Mouse (Mus musculus): ENCODE measurements around the gene Fbxo17. TPM values are rescaled to one million over a fixed set of nuclear protein-coding genes. Genes with fewer than 3 reads are reported as not detected.
"Not testable (repeated sequence)": the region's sequence is repeated elsewhere in the genome, so short reads cannot be mapped to it uniquely, and the experiment has no call there.

Fbxo17 gene
- polyA plus RNA-seq (2014; fragmentation: Nextera tagmentation; extraction: Ambion mirVana), result 8.5 and 9.4 TPM in 2 replicates

DNA sequence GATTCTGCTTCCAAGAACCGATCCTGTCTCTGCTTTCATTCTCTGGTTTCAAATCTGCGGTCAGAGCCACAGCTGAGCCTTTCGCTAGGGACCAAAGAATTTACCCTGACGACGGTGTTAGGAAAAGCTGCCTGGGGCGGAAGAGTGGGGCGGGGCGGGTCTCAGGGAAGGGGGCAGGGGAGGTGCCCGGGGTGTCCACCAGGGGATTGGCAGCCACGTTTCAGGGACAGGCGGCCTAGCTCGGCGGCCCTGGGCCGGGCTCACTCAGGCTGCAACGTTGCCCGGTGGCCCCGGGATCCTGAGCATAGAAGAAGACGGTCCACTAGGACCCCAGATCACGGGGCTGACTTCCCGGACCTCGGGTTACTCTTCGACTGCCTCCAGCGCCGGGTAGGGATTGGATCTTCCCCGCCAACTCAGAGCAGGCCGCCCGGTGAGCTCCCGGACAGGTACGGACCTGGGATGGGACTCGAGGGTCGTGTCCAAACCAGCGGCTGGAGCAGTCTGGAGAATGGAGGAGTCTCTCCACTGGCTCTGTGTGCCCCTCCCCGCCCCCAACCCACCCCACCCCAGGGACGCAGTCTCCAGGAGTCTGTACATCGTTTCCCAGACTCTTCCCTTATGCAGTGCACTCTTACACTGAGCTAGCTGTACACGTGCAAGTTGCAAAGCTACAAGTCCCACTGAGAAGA is at the start of gene Fbxo17:
Gene Fbxo17, plus strand, starts transcription at position 215 of the 692 bp plus-strand sequence.
- Histone ChIP-seq H3K36me3 (ENCODE audit: control insufficient read depth, insufficient read depth, low read length) (no peaks in the 10 kb centered on the region), H3K9ac (ENCODE audit: low read depth, low read length) (peak within 1 kb of the TSS; percentile 62), H3K27me3 (ENCODE audit: control insufficient read depth, insufficient read depth, low read length) (no peaks in the 10 kb centered on the region), H3K4me1 (replicated peaks; ENCODE audit: control insufficient read depth, insufficient read depth, low read length) (no peaks in the 10 kb centered on the region), H3K9me3 (ENCODE audit: control insufficient read depth, low read length) (no peaks in the 10 kb centered on the region), H3K27ac (ENCODE audit: low read depth, low read length) (no peak within 1 kb of the TSS), H3K4me2 (replicated peaks; ENCODE audit: low read depth, low read length) (peak within 1 kb of the TSS; percentile 68), H3K4me3 (ENCODE audit: low read depth, low read length) (peak within 1 kb of the TSS; percentile 41)
- DNase-seq (ENCODE audit: low spot score) (peak; percentile 74), ATAC-seq (ENCODE audit: low FRiP score) (peak; percentile 72)
- WGBS, result 4% methylated on average over 32 of the region's 36 CpGs

DNA sequence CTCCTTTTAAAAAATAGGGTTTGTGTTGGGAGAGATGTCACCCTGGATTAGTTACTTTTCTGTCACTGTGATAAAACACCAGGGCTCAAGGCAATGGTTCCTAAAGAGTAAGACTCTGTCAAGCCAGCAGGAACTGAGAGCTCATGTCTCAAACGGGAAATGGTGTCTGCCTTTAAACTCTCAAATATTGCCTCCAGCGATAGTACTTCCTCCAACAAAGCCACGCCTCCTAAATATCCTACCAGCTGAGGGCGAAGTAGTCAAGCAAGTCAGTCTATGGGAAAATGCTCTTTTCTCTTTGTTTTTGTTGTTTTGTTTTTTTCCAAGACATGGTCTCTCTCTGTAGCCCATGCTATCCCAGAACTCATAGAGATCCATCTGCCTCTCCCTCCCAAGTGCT is 45.4 kb upstream of the Fbxo17 start:
- 75% methylated on average over 4 of the region's 4 CpGs for WGBS
- ATAC-seq (ENCODE audit: low FRiP score), result no peak

DNA sequence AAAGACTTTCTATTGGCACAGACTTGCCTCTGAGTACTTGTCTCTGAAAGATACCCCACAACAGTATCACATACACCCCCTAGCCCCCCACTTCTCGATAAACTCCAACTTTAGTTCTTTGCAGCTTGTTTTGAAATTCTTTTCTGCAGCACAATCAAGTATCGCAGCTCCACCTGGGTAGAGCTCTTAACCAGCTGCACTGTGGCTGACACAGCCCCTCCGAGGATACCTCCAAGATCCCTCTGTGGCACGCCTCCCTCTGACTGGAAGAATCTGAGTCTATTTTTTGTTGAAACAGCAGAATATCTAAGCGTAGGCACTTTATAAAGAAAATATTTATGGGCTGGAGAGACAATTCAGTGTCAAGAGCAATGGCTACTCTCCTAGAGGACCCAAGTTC is 44.3 kb upstream of the Fbxo17 start:
- Histone ChIP-seq H3K4me1 (replicated peaks; ENCODE audit: control insufficient read depth, insufficient read depth, low read length) (no peaks in the 10 kb centered on the region), H3K9ac (ENCODE audit: low read depth, low read length) (no peak overlapping the region)
- WGBS, result 89% methylated on average over 5 of the region's 5 CpGs

More for the DNA sequence above, 45.4 kb upstream of the Fbxo17 start:
- H3K4me3 ChIP-seq (ENCODE audit: low read depth, low read length), result no peak overlapping the region
- no peaks in the 10 kb centered on the region for H3K27me3 ChIP-seq (ENCODE audit: control insufficient read depth, insufficient read depth, low read length)
- H3K4me2 ChIP-seq (replicated peaks; ENCODE audit: low read depth, low read length), result no peak overlapping the region
- no peaks in the 10 kb centered on the region for H3K36me3 ChIP-seq (ENCODE audit: control insufficient read depth, insufficient read depth, low read length)
- no peak overlapping the region for H3K27ac ChIP-seq (ENCODE audit: low read depth, low read length)
- no peak for DNase-seq (ENCODE audit: low spot score)
- H3K9me3 ChIP-seq (ENCODE audit: control insufficient read depth, low read length), result no peaks in the 10 kb centered on the region
- H3K9ac ChIP-seq (ENCODE audit: low read depth, low read length), result no peak overlapping the region
- no peaks in the 10 kb centered on the region for H3K4me1 ChIP-seq (replicated peaks; ENCODE audit: control insufficient read depth, insufficient read depth, low read length)

DNA sequence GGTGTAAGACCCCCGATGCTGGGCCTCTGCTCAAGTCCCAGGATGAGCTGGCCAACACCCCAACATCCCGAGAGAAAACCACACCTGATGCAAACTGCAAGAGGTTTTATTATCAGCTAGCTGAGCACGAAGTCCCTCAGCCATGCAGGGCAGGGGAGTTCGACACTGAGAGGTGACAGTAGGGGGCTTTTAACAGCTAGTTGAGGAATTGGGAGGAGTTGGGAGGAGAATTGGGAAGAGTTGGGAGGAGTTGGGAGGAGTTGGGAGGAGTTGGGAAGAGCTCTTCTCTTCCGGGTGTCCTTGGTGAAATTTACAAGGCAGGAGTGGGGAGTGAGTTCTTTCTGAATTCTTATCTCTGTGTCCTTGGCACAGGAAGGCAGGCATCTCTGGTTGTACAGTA is 43.8 kb upstream of the Fbxo17 start:
- not testable (repeated sequence) for H3K4me3 ChIP-seq (ENCODE audit: low read depth, low read length); H3K4me1 ChIP-seq (replicated peaks; ENCODE audit: control insufficient read depth, insufficient read depth, low read length); H3K27me3 ChIP-seq (ENCODE audit: control insufficient read depth, insufficient read depth, low read length); H3K9ac ChIP-seq (ENCODE audit: low read depth, low read length); H3K4me2 ChIP-seq (replicated peaks; ENCODE audit: low read depth, low read length); H3K36me3 ChIP-seq (ENCODE audit: control insufficient read depth, insufficient read depth, low read length); DNase-seq (ENCODE audit: low spot score); ATAC-seq (ENCODE audit: low FRiP score); H3K9me3 ChIP-seq (ENCODE audit: control insufficient read depth, low read length); H3K27ac ChIP-seq (ENCODE audit: low read depth, low read length)
- 70% methylated on average over 5 of the region's 5 CpGs for WGBS

More for the DNA sequence above, 44.3 kb upstream of the Fbxo17 start:
- ATAC-seq (ENCODE audit: low FRiP score), result no peak
- no peak for DNase-seq (ENCODE audit: low spot score)
- no peak overlapping the region for H3K4me3 ChIP-seq (ENCODE audit: low read depth, low read length)
- H3K4me2 ChIP-seq (replicated peaks; ENCODE audit: low read depth, low read length), result no peak overlapping the region
- no peak overlapping the region for H3K27ac ChIP-seq (ENCODE audit: low read depth, low read length)
- no peaks in the 10 kb centered on the region for H3K36me3 ChIP-seq (ENCODE audit: control insufficient read depth, insufficient read depth, low read length)
- H3K9me3 ChIP-seq (ENCODE audit: control insufficient read depth, low read length), result no peaks in the 10 kb centered on the region
- H3K27me3 ChIP-seq (ENCODE audit: control insufficient read depth, insufficient read depth, low read length), result no peaks in the 10 kb centered on the region

DNA sequence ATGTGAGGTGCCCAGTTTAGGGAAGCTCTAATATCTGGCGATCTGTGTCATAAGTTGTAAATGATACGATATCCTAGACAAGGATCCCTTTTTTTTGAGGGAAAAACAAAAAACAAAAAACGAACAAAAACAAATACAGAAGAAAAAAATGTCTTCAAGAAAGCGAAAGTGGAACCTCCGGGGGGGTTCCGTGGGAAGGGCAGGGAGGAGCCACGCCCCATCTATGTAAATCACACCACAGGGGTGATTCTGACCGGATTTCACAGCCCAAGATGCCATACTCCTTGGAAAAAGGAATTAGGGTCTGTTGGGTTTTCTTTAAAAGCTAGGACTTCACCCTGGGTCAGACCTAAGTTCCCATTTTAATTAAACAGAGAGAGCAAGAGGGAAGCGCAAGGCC is 41.6 kb upstream of the Fbxo17 start:
- Histone ChIP-seq H3K9me3 (ENCODE audit: control insufficient read depth, low read length) (no peaks in the 10 kb centered on the region), H3K4me3 (ENCODE audit: low read depth, low read length) (no peak overlapping the region), H3K27me3 (ENCODE audit: control insufficient read depth, insufficient read depth, low read length) (no peaks in the 10 kb centered on the region), H3K9ac (ENCODE audit: low read depth, low read length) (no peak overlapping the region), H3K27ac (ENCODE audit: low read depth, low read length) (no peak overlapping the region), H3K4me2 (replicated peaks; ENCODE audit: low read depth, low read length) (no peak overlapping the region), H3K36me3 (ENCODE audit: control insufficient read depth, insufficient read depth, low read length) (no peaks in the 10 kb centered on the region), H3K4me1 (replicated peaks; ENCODE audit: control insufficient read depth, insufficient read depth, low read length) (no peaks in the 10 kb centered on the region)
- 75% methylated on average over 9 of the region's 9 CpGs for WGBS
- DNase-seq (ENCODE audit: low spot score) (no peak), ATAC-seq (ENCODE audit: low FRiP score) (no peak)

DNA sequence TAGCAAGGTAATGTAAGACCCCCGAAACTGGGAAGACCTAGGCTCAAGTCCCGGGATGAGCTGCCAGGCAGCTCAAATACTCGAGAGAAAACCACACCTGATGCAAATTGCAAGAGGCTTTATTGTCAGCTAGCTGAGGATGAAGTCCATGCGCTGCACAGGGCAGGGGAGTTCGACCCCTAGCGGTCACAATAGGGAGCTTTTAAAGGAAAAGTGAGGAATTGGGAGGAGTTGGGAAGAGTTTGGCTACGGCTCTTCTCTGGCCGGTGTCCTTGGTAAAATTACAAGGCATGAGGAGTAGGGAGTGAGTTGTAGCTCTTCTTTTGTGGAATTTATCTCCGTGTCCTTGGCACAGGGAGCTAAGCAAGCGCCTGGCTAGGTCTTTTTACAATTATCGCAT is 40.9 kb upstream of the Fbxo17 start:
- no peak overlapping the region for H3K27ac ChIP-seq (ENCODE audit: low read depth, low read length)
- H3K9ac ChIP-seq (ENCODE audit: low read depth, low read length), result no peak overlapping the region
- no peaks in the 10 kb centered on the region for H3K9me3 ChIP-seq (ENCODE audit: control insufficient read depth, low read length)
- no peaks in the 10 kb centered on the region for H3K36me3 ChIP-seq (ENCODE audit: control insufficient read depth, insufficient read depth, low read length)
- no peaks in the 10 kb centered on the region for H3K27me3 ChIP-seq (ENCODE audit: control insufficient read depth, insufficient read depth, low read length)
- no peak overlapping the region for H3K4me3 ChIP-seq (ENCODE audit: low read depth, low read length)
- H3K4me2 ChIP-seq (replicated peaks; ENCODE audit: low read depth, low read length), result no peak overlapping the region
- 44% methylated on average over 11 of the region's 11 CpGs for WGBS
- DNase-seq (ENCODE audit: low spot score) (peak; percentile 29), ATAC-seq (ENCODE audit: low FRiP score) (no peak)
- no peaks in the 10 kb centered on the region for H3K4me1 ChIP-seq (replicated peaks; ENCODE audit: control insufficient read depth, insufficient read depth, low read length)

DNA sequence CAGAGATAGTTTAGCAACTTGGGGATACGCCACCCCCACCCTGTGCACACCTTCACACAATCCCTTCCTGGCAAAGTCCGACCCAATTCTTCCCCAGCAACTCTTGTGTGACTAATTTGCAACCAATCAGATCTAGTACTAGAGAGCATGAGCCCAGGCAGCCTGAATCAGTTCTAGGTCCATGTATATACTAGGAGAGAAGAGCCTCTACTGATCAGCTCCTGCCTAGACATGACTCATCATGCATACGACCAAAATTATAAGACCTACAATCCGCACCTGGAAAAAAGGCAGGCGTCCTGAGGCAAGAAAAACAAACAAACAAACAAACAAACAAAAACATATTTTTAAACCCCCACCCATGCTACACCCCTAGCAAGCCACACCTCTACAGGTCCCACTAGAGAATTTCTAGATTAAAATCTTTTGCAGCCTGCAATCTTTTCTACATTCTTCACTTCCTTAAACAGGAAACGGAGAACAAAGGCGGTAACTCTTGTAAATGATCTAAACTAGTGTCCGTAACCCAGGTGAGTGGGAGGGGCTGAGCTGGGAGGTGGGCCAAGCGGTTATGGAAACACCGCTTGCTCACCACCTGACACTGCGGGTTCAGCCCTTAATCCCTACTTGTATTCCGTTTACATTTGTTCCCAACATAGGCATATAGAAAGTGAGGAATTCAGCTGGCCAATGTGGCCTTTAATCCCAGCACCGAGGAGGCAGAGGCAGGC is 39.6 kb upstream of the Fbxo17 start:
- no peaks in the 10 kb centered on the region for H3K4me1 ChIP-seq (replicated peaks; ENCODE audit: control insufficient read depth, insufficient read depth, low read length)
- H3K9me3 ChIP-seq (ENCODE audit: control insufficient read depth, low read length), result no peaks in the 10 kb centered on the region
- no peak overlapping the region for H3K9ac ChIP-seq (ENCODE audit: low read depth, low read length)
- DNase-seq (ENCODE audit: low spot score) (no peak), ATAC-seq (ENCODE audit: low FRiP score) (no peak)
- H3K36me3 ChIP-seq (ENCODE audit: control insufficient read depth, insufficient read depth, low read length), result no peaks in the 10 kb centered on the region
- 89% methylated on average over 13 of the region's 13 CpGs for WGBS
- H3K4me2 ChIP-seq (replicated peaks; ENCODE audit: low read depth, low read length), result no peak overlapping the region
- no peaks in the 10 kb centered on the region for H3K27me3 ChIP-seq (ENCODE audit: control insufficient read depth, insufficient read depth, low read length)
- no peak overlapping the region for H3K4me3 ChIP-seq (ENCODE audit: low read depth, low read length)
- no peak overlapping the region for H3K27ac ChIP-seq (ENCODE audit: low read depth, low read length)

DNA sequence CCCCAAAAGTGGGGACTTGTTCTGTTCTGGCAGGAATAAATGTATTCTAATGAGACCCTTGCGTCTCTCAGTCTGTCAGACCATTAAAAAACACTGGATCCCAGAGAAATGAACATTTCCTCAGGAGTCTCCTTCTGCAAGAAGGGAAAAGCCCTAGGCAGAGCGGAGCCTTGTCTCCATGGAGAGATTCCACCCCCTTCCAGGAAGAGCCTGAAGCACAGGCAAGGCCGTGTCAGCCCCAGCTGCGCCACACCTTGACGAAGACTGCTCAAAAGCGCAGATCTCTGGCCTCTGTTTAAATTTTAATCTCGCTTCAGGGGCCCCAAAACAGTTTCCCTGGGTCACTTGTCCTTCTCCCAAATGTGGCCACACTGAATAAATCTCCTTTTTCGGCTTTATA is 39.0 kb upstream of the Fbxo17 start:
- Histone ChIP-seq H3K27me3 (ENCODE audit: control insufficient read depth, insufficient read depth, low read length) (no peaks in the 10 kb centered on the region), H3K4me2 (replicated peaks; ENCODE audit: low read depth, low read length) (no peak overlapping the region), H3K9me3 (ENCODE audit: control insufficient read depth, low read length) (no peaks in the 10 kb centered on the region), H3K9ac (ENCODE audit: low read depth, low read length) (no peak overlapping the region), H3K27ac (ENCODE audit: low read depth, low read length) (no peak overlapping the region), H3K4me3 (ENCODE audit: low read depth, low read length) (no peak overlapping the region), H3K36me3 (ENCODE audit: control insufficient read depth, insufficient read depth, low read length) (no peaks in the 10 kb centered on the region), H3K4me1 (replicated peaks; ENCODE audit: control insufficient read depth, insufficient read depth, low read length) (no peaks in the 10 kb centered on the region)
- ATAC-seq (ENCODE audit: low FRiP score), result no peak
- no peak for DNase-seq (ENCODE audit: low spot score)
- WGBS, result 92% methylated on average over 8 of the region's 8 CpGs

DNA sequence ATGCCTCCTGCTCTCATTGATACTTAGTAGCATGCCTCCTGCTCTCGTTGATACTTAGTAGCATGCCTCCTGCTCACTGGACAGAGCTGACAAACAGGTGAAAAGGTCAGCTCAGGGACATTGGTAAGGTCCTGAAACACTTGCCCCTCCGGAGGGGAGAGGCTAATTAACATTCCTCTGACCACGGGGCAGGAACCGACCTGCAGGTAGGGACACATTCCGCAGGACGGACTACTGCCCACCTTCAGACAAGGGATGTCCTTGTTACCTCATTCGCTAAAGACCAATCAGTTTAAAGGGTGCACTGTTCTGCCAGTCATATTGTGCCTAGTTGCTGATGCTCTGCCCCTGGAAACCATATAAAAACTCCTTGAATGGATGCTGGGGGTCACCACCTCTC is 25.5 kb upstream of the Fbxo17 start:
- 80% methylated on average over 7 of the region's 7 CpGs for WGBS
- Histone ChIP-seq H3K9me3 (ENCODE audit: control insufficient read depth, low read length) (no peaks in the 10 kb centered on the region), H3K36me3 (ENCODE audit: control insufficient read depth, insufficient read depth, low read length) (no peaks in the 10 kb centered on the region), H3K27me3 (ENCODE audit: control insufficient read depth, insufficient read depth, low read length) (peaks cover 4% of the 10 kb centered on the region; the same call in 1 of the 2 replicates), H3K9ac (ENCODE audit: low read depth, low read length) (no peak overlapping the region), H3K27ac (ENCODE audit: low read depth, low read length) (no peak overlapping the region), H3K4me2 (replicated peaks; ENCODE audit: low read depth, low read length) (no peak overlapping the region), H3K4me3 (ENCODE audit: low read depth, low read length) (no peak overlapping the region), H3K4me1 (replicated peaks; ENCODE audit: control insufficient read depth, insufficient read depth, low read length) (peaks cover 2% of the 10 kb centered on the region; the same call in 1 of the 2 replicates)
- DNase-seq (ENCODE audit: low spot score) (no peak), ATAC-seq (ENCODE audit: low FRiP score) (no peak)
